Mouse (Mus musculus): ENCODE data around the gene Napa.

The Napa gene

DNA sequence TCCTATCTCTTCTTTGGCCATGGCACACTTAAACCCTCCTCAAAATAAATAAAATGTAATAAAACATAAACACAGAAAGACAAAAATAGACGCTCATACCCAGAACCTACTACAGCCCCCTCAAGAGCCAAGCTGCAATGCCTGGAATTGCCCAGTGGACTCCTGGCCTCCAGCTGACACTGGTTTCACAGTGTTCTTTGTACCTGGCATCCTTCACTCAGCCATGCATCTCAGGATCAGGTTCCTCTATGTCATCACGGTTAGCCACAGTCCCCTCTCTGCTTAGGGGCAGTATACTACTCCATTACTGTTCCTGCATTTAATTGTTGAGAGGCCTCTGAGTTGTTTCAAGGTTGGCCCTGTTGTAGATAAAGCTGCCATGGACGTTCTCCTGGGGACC, 34.7 kb downstream of the Napa start:
- DNase-seq: no peak

GRCm38 (mm10) chr7:16133691-16134090, 35.4 kb downstream of the Napa start:
- no peak for DNase-seq

DNA sequence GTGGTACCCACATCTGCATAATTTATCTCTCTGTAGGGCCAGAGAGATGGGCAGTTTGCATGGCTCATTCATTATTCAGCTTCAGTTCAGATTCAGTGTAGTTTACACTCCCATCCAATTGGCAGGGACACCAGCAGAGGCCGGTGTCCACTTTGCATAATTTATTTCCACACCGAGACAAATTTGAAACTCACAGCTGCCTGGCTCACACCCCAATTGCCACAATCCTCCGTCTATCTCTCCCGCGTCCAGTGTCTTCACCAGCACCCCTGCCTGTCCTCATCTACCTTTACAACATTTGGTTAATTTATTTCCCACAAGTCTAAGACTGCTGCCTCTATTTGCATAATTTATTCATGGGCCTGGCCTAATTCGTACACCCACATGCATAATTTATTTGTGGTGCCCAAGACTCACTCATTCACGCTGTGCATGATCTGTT, 36.7 kb downstream of the Napa start:
- DNase-seq: no peak

- no peak for DNase-seq
Measured at GRCm38 (mm10) chr7:16146489-16147410, 48.5 kb downstream of the Napa start.

DNA sequence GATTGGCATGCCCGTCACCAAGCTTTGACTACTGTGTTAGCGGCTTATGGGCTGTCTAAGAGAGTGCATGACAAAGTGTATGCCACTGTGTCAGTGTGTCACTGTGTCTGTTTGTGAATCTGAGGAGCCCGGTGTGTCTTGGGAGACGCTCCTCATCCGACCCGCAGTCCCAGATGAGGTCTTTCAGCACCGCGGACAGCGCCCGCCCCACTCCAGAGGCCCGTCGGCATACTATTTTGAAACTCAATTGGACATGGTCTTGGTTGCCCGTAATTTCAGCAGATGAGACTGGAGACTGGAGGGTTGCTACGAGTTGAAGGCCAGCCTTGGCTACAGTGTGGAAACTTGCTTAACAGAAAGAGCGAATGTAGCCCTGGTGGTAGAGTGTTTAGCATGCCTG, 49.4 kb downstream of the Napa start:
- DNase-seq: no peak

- no peak for DNase-seq
Measured at GRCm38 (mm10) chr7:16149241-16149640, 51.0 kb downstream of the Napa start.

DNA sequence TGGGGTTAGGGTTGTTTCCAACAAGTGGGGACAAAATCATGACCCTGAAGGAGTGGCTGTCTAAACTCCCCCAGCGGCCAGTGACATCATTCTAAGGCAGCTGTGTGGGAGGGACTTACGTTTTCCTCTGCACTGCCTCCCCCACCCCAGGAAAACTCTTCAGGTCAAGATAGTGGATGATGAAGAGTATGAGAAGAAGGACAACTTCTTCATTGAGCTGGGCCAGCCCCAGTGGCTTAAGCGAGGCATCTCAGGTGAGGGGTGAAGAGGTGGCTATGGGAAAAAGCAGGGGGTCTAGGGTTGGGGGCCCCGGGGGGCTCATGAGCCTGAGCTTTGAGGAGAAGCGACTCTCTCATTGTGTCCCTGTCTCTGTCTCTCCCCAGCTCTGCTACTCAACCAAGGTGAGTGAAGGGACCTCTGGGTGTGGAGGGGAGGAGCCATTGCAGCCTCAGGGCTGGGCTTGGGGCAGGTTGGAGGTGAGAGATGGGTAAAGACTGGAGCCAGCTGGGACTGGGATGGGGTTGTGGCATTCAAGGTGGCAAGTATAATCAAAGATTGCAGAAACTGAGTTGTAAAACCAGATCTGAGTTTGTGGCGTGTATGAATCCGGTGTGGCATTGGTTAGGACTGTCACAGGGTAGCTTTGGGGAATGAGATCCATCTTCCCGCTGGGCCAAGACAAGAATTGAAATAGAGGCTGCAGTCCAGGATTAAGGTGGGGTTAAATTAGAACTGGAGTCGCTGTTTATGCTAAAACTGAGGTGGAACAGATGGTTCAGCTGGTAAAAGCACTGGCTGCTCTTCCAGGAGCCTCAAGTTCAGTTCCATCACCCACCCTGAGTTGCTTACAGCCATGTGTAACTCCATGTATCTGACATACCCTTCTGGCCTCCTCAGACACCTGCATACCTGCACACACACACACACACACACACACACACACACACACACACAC, 52.2 kb downstream of the Napa start:
- no peak for DNase-seq

GRCm38 (mm10) chr7:16153522-16153921, 55.3 kb downstream of the Napa start:
- peak; percentile 12 for DNase-seq

- DNase-seq: no peak
Measured at GRCm38 (mm10) chr7:16155132-16155872, 57.0 kb downstream of the Napa start.

DNA sequence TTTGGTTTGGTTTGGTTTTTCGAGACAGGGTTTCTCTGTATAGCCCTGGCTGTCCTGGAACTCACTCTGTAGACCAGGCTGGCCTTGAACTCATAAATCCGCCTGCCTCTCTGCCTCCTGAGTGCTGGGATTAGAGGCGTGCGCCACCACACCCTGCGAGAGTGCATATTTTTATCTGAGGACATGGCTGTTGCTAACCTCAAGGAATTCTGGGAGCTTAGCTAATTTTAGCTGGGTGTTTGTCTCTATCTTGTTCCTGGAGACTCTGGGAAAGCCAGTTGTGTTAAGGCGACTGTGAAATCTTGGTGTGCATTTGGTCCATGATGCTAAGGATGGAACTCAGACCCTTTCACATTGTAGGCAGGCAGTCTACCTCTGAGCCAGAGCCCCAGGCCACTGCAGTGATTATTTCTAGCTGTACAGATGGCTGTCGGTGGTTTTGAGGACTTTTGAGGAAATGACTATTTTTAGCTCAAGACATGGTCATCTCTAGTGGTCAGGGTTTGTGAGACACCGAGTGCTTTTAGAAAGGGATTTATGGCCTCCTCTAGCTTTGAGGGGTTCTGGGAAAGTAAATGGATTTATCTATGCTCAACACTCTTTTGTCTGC, 58.0 kb downstream of the Napa start:
- DNase-seq: no peak

GRCm38 (mm10) chr7:16158735-16159134, 60.5 kb downstream of the Napa start:
- no peak for DNase-seq

GRCm38 (mm10) chr7:16160702-16161101, 62.4 kb downstream of the Napa start:
- DNase-seq: no peak

GRCm38 (mm10) chr7:16161302-16161701, 63.0 kb downstream of the Napa start:
- DNase-seq: no peak

GRCm38 (mm10) chr7:16162036-16162435, 63.8 kb downstream of the Napa start:
- no peak for DNase-seq

All from kidney, adult 11 months (tissue).